ENCODE assay signal across 8 mouse cellular contexts in genomic region chr9:61372976-61373633, GRCm38 (mm10). TPM values are rescaled to one million over a fixed set of nuclear protein-coding genes. Genes with fewer than 3 reads are reported as not detected.
A peak's percentile ranks its signal among the peaks of the same experiment; 100 is the strongest.
DNase-seq lines count a peak whose midpoint lies in the region; ATAC-seq lines count a peak whose summit lies in the region.

No protein-coding gene starts in this region.

- H3K9me3 ChIP-seq in intestine, embryonic 15.5 days = no peaks in the 10 kb centered on the region

- H3K27me3 ChIP-seq in intestine, embryonic 15.5 days (replicated peaks) = no peaks in the 10 kb centered on the region

- ATAC-seq in intestine, embryonic 15.5 days = no peak
- no peak for ATAC-seq in megakaryocyte-erythroid progenitor cell, adult 5-6 weeks (replicated peaks; ENCODE audit: low FRiP score, low TSS enrichment, poor library complexity, severe bottlenecking)

- H3K4me2 ChIP-seq in intestine, embryonic 15.5 days (replicated peaks) = peak overlapping the region; percentile 93

- H3K4me1 ChIP-seq in intestine, embryonic 15.5 days (replicated peaks) = peaks cover 64% of the 10 kb centered on the region

- under 1% methylated on average over 63 of the region's 66 CpGs for WGBS in intestine, embryonic 15.5 days

- intact Hi-C loops in gastrocnemius, postnatal 14 days (cut with DNase I; ENCODE audit: low total_unique reads) = no loop called here

- peak overlapping the region; percentile 88 for H3K4me3 ChIP-seq in intestine, embryonic 15.5 days (replicated peaks)

- H3K9ac ChIP-seq in intestine, embryonic 15.5 days = peak overlapping the region; percentile 93

- no peaks in the 10 kb centered on the region for H3K36me3 ChIP-seq in intestine, embryonic 15.5 days

- H3K27ac ChIP-seq in intestine, embryonic 15.5 days = peak overlapping the region; percentile 94

- DNase-seq in spleen, adult 18-20 months = peak; percentile 50 to 60
- DNase-seq in spleen, adult 12 weeks (ENCODE audit: low spot score) = no peak
- DNase-seq in cerebellum, adult 11-12 months = peak; percentile 68
- DNase-seq in gastrocnemius, postnatal 14 days = peak; percentile 57
- peak; percentile 74 for DNase-seq in lung, postnatal 10 days
- peak; percentile 43 for DNase-seq in right cerebral cortex, postnatal 25 days

RNA-seq across cellular contexts. Expression of gene Tle3, which starts 0.9 kb away (rescaled TPM):
- 10 to 100 TPM; 12.5 to 14.2 TPM for total RNA-seq in gastrocnemius, postnatal 14 days (2021)
- polyA plus RNA-seq in intestine, embryonic 15.5 days (2015; fragmentation: Nextera tagmentation; extraction: Ambion mirVana) = 18.6 and 20.3 TPM in 2 replicates
- 53.3 and 57.0 TPM in 2 replicates for total RNA-seq in megakaryocyte-erythroid progenitor cell, adult 5-6 weeks (2014; fragmentation: Nextera tagmentation)
- total RNA-seq in megakaryocyte-erythroid progenitor cell, adult 5-6 weeks (2017) = 19.1 and 26.7 TPM in 2 replicates
